Mouse (Mus musculus): ENCODE data around the gene Slc39a7. TPM values are rescaled to one million over a fixed set of nuclear protein-coding genes. Genes with fewer than 3 reads are reported as not detected.

The Slc39a7 gene
- polyA plus RNA-seq, 1 experiment: 92.7 TPM

- TF ChIP-seq POLR2A (IDR thresholded peaks at IDR 0.05; ENCODE audit: extremely low read depth, insufficient read depth, low read length) (no peak), CTCF (IDR thresholded peaks at IDR 0.05; ENCODE audit: extremely low read depth, insufficient read depth, low read length) (no peak)
- Histone ChIP-seq H3K27ac (ENCODE audit: insufficient read depth, low read length) (no peak overlapping the region), H3K4me1 (ENCODE audit: control insufficient read depth, insufficient read depth, low read length) (peaks cover 1% of the 10 kb centered on the region; the same call in 1 of the 2 replicates), H3K4me3 (ENCODE audit: insufficient read depth, low read length) (no peak overlapping the region)
Measured at GRCm38 (mm10) chr17:34045941-34046340, 14.5 kb upstream of the Slc39a7 start.

GRCm38 (mm10) chr17:34039562-34040450, 8.3 kb upstream of the Slc39a7 start:
- H3K4me3 ChIP-seq (ENCODE audit: insufficient read depth, low read length): peak overlapping the region; percentile 21; the same call in 1 of the 2 replicates
- TF ChIP-seq CTCF (IDR thresholded peaks at IDR 0.05; ENCODE audit: extremely low read depth, insufficient read depth, low read length) (no peak), POLR2A (IDR thresholded peaks at IDR 0.05; ENCODE audit: extremely low read depth, insufficient read depth, low read length) (no peak)
- no peak overlapping the region for H3K27ac ChIP-seq (ENCODE audit: insufficient read depth, low read length)
- peaks cover 3% of the 10 kb centered on the region; the same call in 1 of the 2 replicates for H3K4me1 ChIP-seq (ENCODE audit: control insufficient read depth, insufficient read depth, low read length)

- H3K4me3 ChIP-seq (ENCODE audit: insufficient read depth, low read length): peak within 1 kb of the TSS; percentile 21
- peaks cover 3% of the 10 kb centered on the region; the same call in 1 of the 2 replicates for H3K4me1 ChIP-seq (ENCODE audit: control insufficient read depth, insufficient read depth, low read length)
- H3K27ac ChIP-seq (ENCODE audit: insufficient read depth, low read length): peak within 1 kb of the TSS; percentile 84
- TF ChIP-seq CTCF (IDR thresholded peaks at IDR 0.05; ENCODE audit: extremely low read depth, insufficient read depth, low read length) (no peak), POLR2A (IDR thresholded peaks at IDR 0.05; ENCODE audit: extremely low read depth, insufficient read depth, low read length) (peak; percentile 17; the same call in 1 of the 2 replicates)
Measured at GRCm38 (mm10) chr17:34038878-34039561, 7.5 kb upstream of the Slc39a7 start, which contains the start of gene Col11a2. Gene Col11a2, plus strand, starts transcription at chr17:34039437.

GRCm38 (mm10) chr17:34038440-34038839, 7.0 kb upstream of the Slc39a7 start:
- H3K27ac ChIP-seq (ENCODE audit: insufficient read depth, low read length): peak overlapping the region; percentile 84
- TF ChIP-seq POLR2A (IDR thresholded peaks at IDR 0.05; ENCODE audit: extremely low read depth, insufficient read depth, low read length): peak; percentile 21; the same call in 1 of the 2 replicates
- TF ChIP-seq CTCF (IDR thresholded peaks at IDR 0.05; ENCODE audit: extremely low read depth, insufficient read depth, low read length): no peak
- H3K4me1 ChIP-seq (ENCODE audit: control insufficient read depth, insufficient read depth, low read length): peaks cover 3% of the 10 kb centered on the region; the same call in 1 of the 2 replicates
- H3K4me3 ChIP-seq (ENCODE audit: insufficient read depth, low read length): peak overlapping the region; percentile 21; the same call in 1 of the 2 replicates

GRCm38 (mm10) chr17:34037241-34037640, 5.8 kb upstream of the Slc39a7 start:
- H3K4me1 ChIP-seq (ENCODE audit: control insufficient read depth, insufficient read depth, low read length): peaks cover 5% of the 10 kb centered on the region; the same call in 1 of the 2 replicates

GRCm38 (mm10) chr17:34036647-34037046, 5.2 kb upstream of the Slc39a7 start:
- Histone ChIP-seq H3K4me3 (ENCODE audit: insufficient read depth, low read length) (no peak overlapping the region), H3K4me1 (ENCODE audit: control insufficient read depth, insufficient read depth, low read length) (peaks cover 4% of the 10 kb centered on the region; the same call in 1 of the 2 replicates), H3K27ac (ENCODE audit: insufficient read depth, low read length) (no peak overlapping the region)
- no peak for TF ChIP-seq POLR2A (IDR thresholded peaks at IDR 0.05; ENCODE audit: extremely low read depth, insufficient read depth, low read length)
- TF ChIP-seq CTCF (IDR thresholded peaks at IDR 0.05; ENCODE audit: extremely low read depth, insufficient read depth, low read length): no peak

More at GRCm38 (mm10) chr17:34037241-34037640, 5.8 kb upstream of the Slc39a7 start:
- TF ChIP-seq CTCF (IDR thresholded peaks at IDR 0.05; ENCODE audit: extremely low read depth, insufficient read depth, low read length) (no peak), POLR2A (IDR thresholded peaks at IDR 0.05; ENCODE audit: extremely low read depth, insufficient read depth, low read length) (no peak)
- Histone ChIP-seq H3K27ac (ENCODE audit: insufficient read depth, low read length) (no peak overlapping the region), H3K4me3 (ENCODE audit: insufficient read depth, low read length) (no peak overlapping the region)

GRCm38 (mm10) chr17:34035517-34035916, 4.0 kb upstream of the Slc39a7 start:
- no peak overlapping the region for H3K4me3 ChIP-seq (ENCODE audit: insufficient read depth, low read length)
- no peak for TF ChIP-seq POLR2A (IDR thresholded peaks at IDR 0.05; ENCODE audit: extremely low read depth, insufficient read depth, low read length)
- TF ChIP-seq CTCF (IDR thresholded peaks at IDR 0.05; ENCODE audit: extremely low read depth, insufficient read depth, low read length): no peak
- H3K27ac ChIP-seq (ENCODE audit: insufficient read depth, low read length): no peak overlapping the region
- H3K4me1 ChIP-seq (ENCODE audit: control insufficient read depth, insufficient read depth, low read length): peaks cover 7% of the 10 kb centered on the region; the same call in 1 of the 2 replicates

- TF ChIP-seq CTCF (IDR thresholded peaks at IDR 0.05; ENCODE audit: extremely low read depth, insufficient read depth, low read length): peak; percentile 60
- TF ChIP-seq POLR2A (IDR thresholded peaks at IDR 0.05; ENCODE audit: extremely low read depth, insufficient read depth, low read length): no peak
- H3K4me1 ChIP-seq (ENCODE audit: control insufficient read depth, insufficient read depth, low read length): peaks cover 11% of the 10 kb centered on the region
Measured at GRCm38 (mm10) chr17:34034064-34034463, 2.6 kb upstream of the Slc39a7 start.

GRCm38 (mm10) chr17:34033441-34033840, 2.0 kb upstream of the Slc39a7 start:
- no peak overlapping the region for H3K4me3 ChIP-seq (ENCODE audit: insufficient read depth, low read length)
- H3K27ac ChIP-seq (ENCODE audit: insufficient read depth, low read length): no peak overlapping the region
- TF ChIP-seq CTCF (IDR thresholded peaks at IDR 0.05; ENCODE audit: extremely low read depth, insufficient read depth, low read length): no peak
- TF ChIP-seq POLR2A (IDR thresholded peaks at IDR 0.05; ENCODE audit: extremely low read depth, insufficient read depth, low read length): no peak
- H3K4me1 ChIP-seq (ENCODE audit: control insufficient read depth, insufficient read depth, low read length): peaks cover 11% of the 10 kb centered on the region

More at GRCm38 (mm10) chr17:34034064-34034463, 2.6 kb upstream of the Slc39a7 start:
- Histone ChIP-seq H3K27ac (ENCODE audit: insufficient read depth, low read length) (no peak overlapping the region), H3K4me3 (ENCODE audit: insufficient read depth, low read length) (no peak overlapping the region)

All from cortical plate, adult 2 months (tissue).